10 mouse cellular contexts compared by ENCODE assay signal in the genomic region with DNA sequence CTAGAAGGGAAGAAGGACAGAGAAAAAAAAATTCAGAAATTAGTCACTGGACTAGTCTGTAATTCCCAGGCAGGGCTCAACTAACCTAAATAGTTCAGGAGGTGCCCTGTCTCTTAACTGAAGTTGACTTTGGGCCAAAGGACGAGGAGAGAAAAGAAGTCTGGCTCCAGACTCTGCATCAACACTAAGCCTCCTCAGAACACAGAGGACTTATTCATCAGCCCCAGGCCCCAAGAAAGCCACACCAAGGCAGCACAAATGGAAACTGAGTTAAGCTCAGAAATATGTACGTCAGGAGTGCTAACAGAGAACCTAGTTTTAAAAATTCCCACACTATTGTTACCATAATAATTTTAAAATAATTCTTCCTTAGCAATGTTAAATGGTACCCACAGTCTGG. TPM values are rescaled to one million over a fixed set of nuclear protein-coding genes. Genes with fewer than 3 reads are reported as not detected.
DNase-seq lines count a peak whose midpoint lies in the region; ATAC-seq lines count a peak whose summit lies in the region.
"Had no signal": no experiment of that assay in that cellular context is flagged by ENCODE, and none has a peak within 500 bp of the region (broad histone marks: within the 10 kb centered on the region; RNA-seq: fewer than 3 reads in every experiment).

No protein-coding gene starts in this region.

- H3K4me1 ChIP-seq in kidney, embryonic 14.5 days (ENCODE audit: control insufficient read depth, insufficient read depth, low read length): peaks cover 15% of the 10 kb centered on the region
- H3K4me1 ChIP-seq in embryonic facial prominence, embryonic 10.5 days: peaks cover 35% of the 10 kb centered on the region
- peaks cover 27% of the 10 kb centered on the region for H3K4me1 ChIP-seq in hindbrain, embryonic 12.5 days
- peaks cover 25% of the 10 kb centered on the region for H3K4me1 ChIP-seq in midbrain, embryonic 16.5 days (ENCODE audit: control insufficient read depth, insufficient read depth, low read length)

- no peak for ATAC-seq in kidney, embryonic 14.5 days (ENCODE audit: low FRiP score, low TSS enrichment)
- ATAC-seq in hindbrain, embryonic 12.5 days (ENCODE audit: low FRiP score): 0 out of 2 replicates have a peak, but pooled peaks have one; percentile 16
- no peak for ATAC-seq in midbrain, embryonic 16.5 days

- H3K4me2 ChIP-seq in kidney, embryonic 14.5 days (replicated peaks; ENCODE audit: low read depth, low read length): peak overlapping the region; percentile 19; the same call in 1 of the 2 replicates
- H3K4me2 ChIP-seq in hindbrain, embryonic 12.5 days (replicated peaks): peak overlapping the region; percentile 52
- peak overlapping the region; percentile 49 for H3K4me2 ChIP-seq in midbrain, embryonic 16.5 days (ENCODE audit: low read length)

- H3K27me3 ChIP-seq in kidney, embryonic 14.5 days (ENCODE audit: control insufficient read depth, insufficient read depth, low read length): no peaks in the 10 kb centered on the region
- H3K27me3 ChIP-seq in embryonic facial prominence, embryonic 10.5 days (replicated peaks; ENCODE audit: low read depth, poor library complexity, severe bottlenecking): no peaks in the 10 kb centered on the region
- no peaks in the 10 kb centered on the region for H3K27me3 ChIP-seq in hindbrain, embryonic 12.5 days
- H3K27me3 ChIP-seq in midbrain, embryonic 16.5 days (ENCODE audit: control insufficient read depth, insufficient read depth, low read depth, low read length): no peaks in the 10 kb centered on the region

- no peak overlapping the region; the same call in 1 of the 2 replicates for H3K27ac ChIP-seq in kidney, embryonic 14.5 days (ENCODE audit: low read depth, low read length)
- peak overlapping the region; percentile 92 for H3K27ac ChIP-seq in embryonic facial prominence, embryonic 10.5 days (replicated peaks)
- peak overlapping the region; percentile 78 for H3K27ac ChIP-seq in hindbrain, embryonic 12.5 days
- H3K27ac ChIP-seq in midbrain, embryonic 16.5 days (ENCODE audit: low read length): peak overlapping the region; percentile 53
- H3K27ac ChIP-seq: liver, embryonic 14.5 days had no signal

- H3K9me3 ChIP-seq in kidney, embryonic 14.5 days (ENCODE audit: control insufficient read depth, low read length): no peaks in the 10 kb centered on the region
- no peaks in the 10 kb centered on the region for H3K9me3 ChIP-seq in embryonic facial prominence, embryonic 10.5 days
- no peaks in the 10 kb centered on the region for H3K9me3 ChIP-seq in hindbrain, embryonic 12.5 days (replicated peaks)
- no peaks in the 10 kb centered on the region for H3K9me3 ChIP-seq in midbrain, embryonic 16.5 days (replicated peaks; ENCODE audit: control insufficient read depth, low read length, poor library complexity, severe bottlenecking)

- 0 out of 2 replicates have a peak overlapping the region, but pooled peaks have one; percentile 5 for H3K4me3 ChIP-seq in kidney, embryonic 14.5 days (ENCODE audit: low read length)
- H3K4me3 ChIP-seq in embryonic facial prominence, embryonic 10.5 days: peak overlapping the region; percentile 53
- H3K4me3 ChIP-seq in hindbrain, embryonic 12.5 days: peak overlapping the region; percentile 27
- peak overlapping the region; percentile 14 for H3K4me3 ChIP-seq in midbrain, embryonic 16.5 days (ENCODE audit: low read depth, low read length)
- H3K4me3 ChIP-seq: erythroblast, embryonic 14.5 days had no signal

- 52% methylated on average over 2 of the region's 2 CpGs for WGBS in kidney, embryonic 14.5 days
- WGBS in embryonic facial prominence, embryonic 10.5 days: 17% methylated on average over 2 of the region's 2 CpGs
- 26% methylated on average over 2 of the region's 2 CpGs for WGBS in hindbrain, embryonic 12.5 days
- WGBS in midbrain, embryonic 16.5 days: 13% methylated on average over 2 of the region's 2 CpGs

- DNase-seq in kidney, postnatal 14 days: no peak
- peak; percentile 12 for DNase-seq in embryonic facial prominence, embryonic 10.5 days (ENCODE audit: low spot score)
- no peak for DNase-seq in adrenal gland, adult 8-10 months
- DNase-seq in left cerebral cortex, adult 18-20 months (ENCODE audit: low spot score in 2 of 2): no peak
- DNase-seq in kidney, adult 11 months: no peak

- no peak overlapping the region; the same call in 1 of the 2 replicates for H3K9ac ChIP-seq in kidney, embryonic 14.5 days (ENCODE audit: low read depth, low read length)
- H3K9ac ChIP-seq in hindbrain, embryonic 12.5 days: peak overlapping the region; percentile 42; the same call in 1 of the 2 replicates
- no peak overlapping the region; the same call in 1 of the 2 replicates for H3K9ac ChIP-seq in midbrain, embryonic 16.5 days (ENCODE audit: low read depth, low read length)
- H3K9ac ChIP-seq: liver, embryonic 14.5 days had no signal

- H3K36me3 ChIP-seq in kidney, embryonic 14.5 days (ENCODE audit: control insufficient read depth, insufficient read depth, low read length): peaks cover 37% of the 10 kb centered on the region
- peaks cover 47% of the 10 kb centered on the region for H3K36me3 ChIP-seq in embryonic facial prominence, embryonic 10.5 days (replicated peaks)
- H3K36me3 ChIP-seq in hindbrain, embryonic 12.5 days: peaks cover 37% of the 10 kb centered on the region
- peaks cover 9% of the 10 kb centered on the region; the same call in 1 of the 2 replicates for H3K36me3 ChIP-seq in midbrain, embryonic 16.5 days (ENCODE audit: control insufficient read depth, insufficient read depth, low read length)

RNA-seq across cellular contexts. Expression of a gene that starts 25.5 kb away (rescaled TPM):
- 146 and 161 TPM in 2 replicates for polyA plus RNA-seq in kidney, embryonic 14.5 days (2014; fragmentation: Nextera tagmentation; extraction: Ambion mirVana)
- polyA plus RNA-seq in embryonic facial prominence, embryonic 10.5 days (2016; fragmentation: Nextera tagmentation; extraction: Ambion mirVana): 202 and 206 TPM in 2 replicates
- 188 and 190 TPM in 2 replicates for polyA plus RNA-seq in hindbrain, embryonic 12.5 days (2016; fragmentation: Nextera tagmentation; extraction: Ambion mirVana)
- polyA plus RNA-seq in midbrain, embryonic 16.5 days (2015; fragmentation: Nextera tagmentation; extraction: Ambion mirVana): 139 and 151 TPM in 2 replicates
- total RNA-seq in adrenal gland, adult 8-10 months (2022): 100 to 1,000 TPM in 1 of 4 experiments, 10 to 100 TPM in 3; 74.3 to 104 (median 93.3) TPM
- 100 to 1,000 TPM; 181 to 182 TPM for total RNA-seq in left cerebral cortex, adult 18-20 months (2021)

RNA-seq across cellular contexts. Expression of a gene that starts 26.1 kb away (rescaled TPM):
- polyA plus RNA-seq in kidney, embryonic 14.5 days (2014; fragmentation: Nextera tagmentation; extraction: Ambion mirVana): 1,180 and 1,314 TPM in 2 replicates
- 1,897 and 1,928 TPM in 2 replicates for polyA plus RNA-seq in embryonic facial prominence, embryonic 10.5 days (2016; fragmentation: Nextera tagmentation; extraction: Ambion mirVana)
- polyA plus RNA-seq in hindbrain, embryonic 12.5 days (2016; fragmentation: Nextera tagmentation; extraction: Ambion mirVana): 1,137 and 1,149 TPM in 2 replicates
- polyA plus RNA-seq in midbrain, embryonic 16.5 days (2015; fragmentation: Nextera tagmentation; extraction: Ambion mirVana): 630 and 680 TPM in 2 replicates
- 100 to 1,000 TPM; 151 to 278 (median 211) TPM for total RNA-seq in adrenal gland, adult 8-10 months (2022)
- 100 to 1,000 TPM; 232 to 268 TPM for total RNA-seq in left cerebral cortex, adult 18-20 months (2021)

RNA-seq across cellular contexts. Expression of a gene that starts 44.1 kb away (rescaled TPM):
- 3.1 and 3.9 TPM in 2 replicates for polyA plus RNA-seq in kidney, embryonic 14.5 days (2014; fragmentation: Nextera tagmentation; extraction: Ambion mirVana)
- polyA plus RNA-seq in embryonic facial prominence, embryonic 10.5 days (2016; fragmentation: Nextera tagmentation; extraction: Ambion mirVana): 4.7 and 5.9 TPM in 2 replicates
- 5.1 and 5.4 TPM in 2 replicates for polyA plus RNA-seq in hindbrain, embryonic 12.5 days (2016; fragmentation: Nextera tagmentation; extraction: Ambion mirVana)
- 0.52 and 0.68 TPM in 2 replicates for polyA plus RNA-seq in midbrain, embryonic 16.5 days (2015; fragmentation: Nextera tagmentation; extraction: Ambion mirVana)
- total RNA-seq in adrenal gland, adult 8-10 months (2022): under 1 TPM in 3 of 4 experiments, not detected in 1; 0.24 to 0.44 (median 0.37) TPM
- total RNA-seq in left cerebral cortex, adult 18-20 months (2021): under 1 TPM in 1 of 2 experiments, not detected in 1; 0.40 TPM

RNA-seq across cellular contexts. Expression of a gene that starts 47.3 kb away (rescaled TPM):
- 11.5 and 19.5 TPM in 2 replicates for polyA plus RNA-seq in kidney, embryonic 14.5 days (2014; fragmentation: Nextera tagmentation; extraction: Ambion mirVana)
- 15.7 and 19.6 TPM in 2 replicates for polyA plus RNA-seq in embryonic facial prominence, embryonic 10.5 days (2016; fragmentation: Nextera tagmentation; extraction: Ambion mirVana)
- 31.3 and 34.4 TPM in 2 replicates for polyA plus RNA-seq in hindbrain, embryonic 12.5 days (2016; fragmentation: Nextera tagmentation; extraction: Ambion mirVana)
- polyA plus RNA-seq in midbrain, embryonic 16.5 days (2015; fragmentation: Nextera tagmentation; extraction: Ambion mirVana): 24.3 and 25.5 TPM in 2 replicates
- total RNA-seq in adrenal gland, adult 8-10 months (2022): 10 to 100 TPM; 14.3 to 22.9 (median 15.7) TPM
- 10 to 100 TPM; 21.8 to 22.6 TPM for total RNA-seq in left cerebral cortex, adult 18-20 months (2021)

RNA-seq across cellular contexts. Expression of a gene that starts 58.4 kb away (rescaled TPM):
- 290 and 322 TPM in 2 replicates for polyA plus RNA-seq in kidney, embryonic 14.5 days (2014; fragmentation: Nextera tagmentation; extraction: Ambion mirVana)
- polyA plus RNA-seq in embryonic facial prominence, embryonic 10.5 days (2016; fragmentation: Nextera tagmentation; extraction: Ambion mirVana): 281 and 285 TPM in 2 replicates
- 235 and 247 TPM in 2 replicates for polyA plus RNA-seq in hindbrain, embryonic 12.5 days (2016; fragmentation: Nextera tagmentation; extraction: Ambion mirVana)
- polyA plus RNA-seq in midbrain, embryonic 16.5 days (2015; fragmentation: Nextera tagmentation; extraction: Ambion mirVana): 200 and 205 TPM in 2 replicates
- 100 to 1,000 TPM; 156 to 167 (median 161) TPM for total RNA-seq in adrenal gland, adult 8-10 months (2022)
- total RNA-seq in left cerebral cortex, adult 18-20 months (2021): 10 to 100 TPM; 93.5 to 97.5 TPM
